Mouse (Mus musculus): ENCODE results near the gene Tnip1. TPM values are rescaled to one million over a fixed set of nuclear protein-coding genes. Genes with fewer than 3 reads are reported as not detected.

Tnip1 gene
- 12.7 and 13.2 TPM in 2 replicates for polyA plus RNA-seq (2015; fragmentation: Nextera tagmentation; extraction: Ambion mirVana)

GRCm38 (mm10) chr11:54962810-54963209 lies at the start of gene Tnip1:
Gene Tnip1, minus strand, starts transcription at chr11:54962917.
- no peaks in the 10 kb centered on the region for H3K36me3 ChIP-seq (ENCODE audit: control insufficient read depth, insufficient read depth)
- H3K4me2 ChIP-seq (ENCODE audit: low read length): no peak within 1 kb of the TSS
- no peak within 1 kb of the TSS for H3K9ac ChIP-seq (replicated peaks; ENCODE audit: low read depth, low read length)
- H3K9me3 ChIP-seq (ENCODE audit: control insufficient read depth, low read length): no peaks in the 10 kb centered on the region
- no peak within 1 kb of the TSS for H3K27ac ChIP-seq (ENCODE audit: low read length)
- no peaks in the 10 kb centered on the region for H3K4me1 ChIP-seq (replicated peaks; ENCODE audit: control insufficient read depth, insufficient read depth, low read length)
- no peaks in the 10 kb centered on the region for H3K27me3 ChIP-seq (replicated peaks; ENCODE audit: control insufficient read depth, insufficient read depth, low read length)
- no peak within 1 kb of the TSS for H3K4me3 ChIP-seq (replicated peaks; ENCODE audit: low read length)
- no peak for ATAC-seq
- 39% methylated on average over 6 of the region's 6 CpGs for WGBS

DNA sequence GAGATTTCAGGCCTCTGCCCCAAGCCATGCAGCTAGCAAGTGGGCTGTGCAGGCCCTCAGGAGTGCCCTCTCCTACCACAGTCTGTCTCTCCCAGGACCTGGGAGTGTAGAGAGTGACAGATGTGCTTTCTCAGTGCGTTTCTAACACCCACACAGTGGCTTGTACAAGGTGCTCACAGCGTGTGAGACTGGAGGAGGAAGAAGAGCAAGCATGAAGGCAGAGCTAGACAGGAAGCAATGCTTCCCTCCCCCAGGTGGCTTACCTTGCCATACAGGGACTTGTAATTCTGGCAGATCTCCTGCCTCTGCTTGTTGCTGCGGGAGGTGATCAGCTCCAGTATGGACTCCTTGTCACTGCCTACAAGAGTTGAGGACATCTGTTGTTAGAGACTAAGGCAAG lies 48.7 kb upstream of the Tnip1 start:
- Histone ChIP-seq H3K27ac (ENCODE audit: low read length) (no peak overlapping the region), H3K4me3 (replicated peaks; ENCODE audit: low read length) (no peak overlapping the region), H3K4me1 (replicated peaks; ENCODE audit: control insufficient read depth, insufficient read depth, low read length) (peaks cover 13% of the 10 kb centered on the region), H3K27me3 (replicated peaks; ENCODE audit: control insufficient read depth, insufficient read depth, low read length) (no peaks in the 10 kb centered on the region), H3K4me2 (ENCODE audit: low read length) (no peak overlapping the region), H3K9ac (replicated peaks; ENCODE audit: low read depth, low read length) (no peak overlapping the region), H3K36me3 (ENCODE audit: control insufficient read depth, insufficient read depth) (peaks cover 9% of the 10 kb centered on the region), H3K9me3 (ENCODE audit: control insufficient read depth, low read length) (no peaks in the 10 kb centered on the region)
- no peak for ATAC-seq
- WGBS: 83% methylated on average over 3 of the region's 3 CpGs

- Histone ChIP-seq H3K27ac (ENCODE audit: low read length) (no peak overlapping the region), H3K9ac (replicated peaks; ENCODE audit: low read depth, low read length) (no peak overlapping the region), H3K27me3 (replicated peaks; ENCODE audit: control insufficient read depth, insufficient read depth, low read length) (no peaks in the 10 kb centered on the region), H3K36me3 (ENCODE audit: control insufficient read depth, insufficient read depth) (peaks cover 9% of the 10 kb centered on the region), H3K4me1 (replicated peaks; ENCODE audit: control insufficient read depth, insufficient read depth, low read length) (no peaks in the 10 kb centered on the region), H3K9me3 (ENCODE audit: control insufficient read depth, low read length) (no peaks in the 10 kb centered on the region), H3K4me2 (ENCODE audit: low read length) (no peak overlapping the region), H3K4me3 (replicated peaks; ENCODE audit: low read length) (no peak overlapping the region)
- WGBS: 85% methylated on average over 6 of the region's 6 CpGs
- ATAC-seq: no peak
These were observed 45.5 kb upstream of the Tnip1 start for GRCm38 (mm10) chr11:55008230-55008629.

GRCm38 (mm10) chr11:55005684-55006083 lies 43.0 kb upstream of the Tnip1 start:
- no peaks in the 10 kb centered on the region; the same call in 1 of the 2 replicates for H3K9me3 ChIP-seq (ENCODE audit: control insufficient read depth, low read length)
- peaks cover 12% of the 10 kb centered on the region for H3K36me3 ChIP-seq (ENCODE audit: control insufficient read depth, insufficient read depth)
- no peaks in the 10 kb centered on the region for H3K27me3 ChIP-seq (replicated peaks; ENCODE audit: control insufficient read depth, insufficient read depth, low read length)
- H3K27ac ChIP-seq (ENCODE audit: low read length): no peak overlapping the region
- no peak overlapping the region for H3K9ac ChIP-seq (replicated peaks; ENCODE audit: low read depth, low read length)
- H3K4me2 ChIP-seq (ENCODE audit: low read length): no peak overlapping the region
- H3K4me3 ChIP-seq (replicated peaks; ENCODE audit: low read length): no peak overlapping the region
- no peak for ATAC-seq
- WGBS: 81% methylated on average over 5 of the region's 5 CpGs
- H3K4me1 ChIP-seq (replicated peaks; ENCODE audit: control insufficient read depth, insufficient read depth, low read length): no peaks in the 10 kb centered on the region

GRCm38 (mm10) chr11:55004970-55005502 lies 42.3 kb upstream of the Tnip1 start:
- no peaks in the 10 kb centered on the region for H3K27me3 ChIP-seq (replicated peaks; ENCODE audit: control insufficient read depth, insufficient read depth, low read length)
- H3K27ac ChIP-seq (ENCODE audit: low read length): no peak overlapping the region
- H3K4me2 ChIP-seq (ENCODE audit: low read length): no peak overlapping the region
- no peak overlapping the region for H3K9ac ChIP-seq (replicated peaks; ENCODE audit: low read depth, low read length)
- H3K4me3 ChIP-seq (replicated peaks; ENCODE audit: low read length): no peak overlapping the region
- no peaks in the 10 kb centered on the region; the same call in 1 of the 2 replicates for H3K9me3 ChIP-seq (ENCODE audit: control insufficient read depth, low read length)
- WGBS: 81% methylated on average over 7 of the region's 7 CpGs
- no peaks in the 10 kb centered on the region for H3K4me1 ChIP-seq (replicated peaks; ENCODE audit: control insufficient read depth, insufficient read depth, low read length)
- ATAC-seq: no peak
- H3K36me3 ChIP-seq (ENCODE audit: control insufficient read depth, insufficient read depth): peaks cover 10% of the 10 kb centered on the region

- ATAC-seq: no peak
- Histone ChIP-seq H3K9me3 (ENCODE audit: control insufficient read depth, low read length) (no peaks in the 10 kb centered on the region; the same call in 1 of the 2 replicates), H3K4me2 (ENCODE audit: low read length) (no peak overlapping the region), H3K27me3 (replicated peaks; ENCODE audit: control insufficient read depth, insufficient read depth, low read length) (no peaks in the 10 kb centered on the region), H3K27ac (ENCODE audit: low read length) (no peak overlapping the region), H3K9ac (replicated peaks; ENCODE audit: low read depth, low read length) (no peak overlapping the region), H3K36me3 (ENCODE audit: control insufficient read depth, insufficient read depth) (peaks cover 10% of the 10 kb centered on the region), H3K4me3 (replicated peaks; ENCODE audit: low read length) (no peak overlapping the region), H3K4me1 (replicated peaks; ENCODE audit: control insufficient read depth, insufficient read depth, low read length) (0 out of 2 replicates have a peak, but pooled peaks cover 2% of the 10 kb centered on the region)
- WGBS: 25% methylated on average over 2 of the region's 2 CpGs
These were observed 36.0 kb upstream of the Tnip1 start for GRCm38 (mm10) chr11:54998708-54999107.

DNA sequence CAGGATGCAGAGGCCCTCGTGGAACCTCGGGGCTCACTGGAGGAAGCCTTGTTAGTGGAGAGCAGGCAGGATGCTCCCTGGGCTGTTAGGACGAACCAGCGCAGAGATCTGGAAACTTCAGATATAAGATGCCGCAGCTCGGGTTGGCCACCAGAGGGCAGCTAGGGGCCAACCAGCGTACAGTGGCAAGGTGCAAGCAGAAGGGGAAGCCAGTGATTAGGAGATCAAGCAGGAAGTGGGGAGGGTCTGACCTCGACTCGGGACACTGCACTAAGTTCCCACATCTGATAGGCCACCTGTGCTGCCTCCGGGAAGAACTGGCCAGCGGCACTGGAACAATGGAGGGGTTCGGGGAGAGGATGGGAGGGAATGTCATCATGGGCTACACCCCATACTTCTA lies 35.6 kb upstream of the Tnip1 start:
- no peak overlapping the region for H3K4me2 ChIP-seq (ENCODE audit: low read length)
- H3K27ac ChIP-seq (ENCODE audit: low read length): no peak overlapping the region
- H3K9me3 ChIP-seq (ENCODE audit: control insufficient read depth, low read length): no peaks in the 10 kb centered on the region; the same call in 1 of the 2 replicates
- no peak overlapping the region for H3K4me3 ChIP-seq (replicated peaks; ENCODE audit: low read length)
- 5% methylated on average over 12 of the region's 12 CpGs for WGBS
- peak; percentile 78 for ATAC-seq
- no peak overlapping the region for H3K9ac ChIP-seq (replicated peaks; ENCODE audit: low read depth, low read length)
- peaks cover 10% of the 10 kb centered on the region for H3K36me3 ChIP-seq (ENCODE audit: control insufficient read depth, insufficient read depth)
- H3K27me3 ChIP-seq (replicated peaks; ENCODE audit: control insufficient read depth, insufficient read depth, low read length): no peaks in the 10 kb centered on the region
- H3K4me1 ChIP-seq (replicated peaks; ENCODE audit: control insufficient read depth, insufficient read depth, low read length): 0 out of 2 replicates have a peak, but pooled peaks cover 2% of the 10 kb centered on the region

DNA sequence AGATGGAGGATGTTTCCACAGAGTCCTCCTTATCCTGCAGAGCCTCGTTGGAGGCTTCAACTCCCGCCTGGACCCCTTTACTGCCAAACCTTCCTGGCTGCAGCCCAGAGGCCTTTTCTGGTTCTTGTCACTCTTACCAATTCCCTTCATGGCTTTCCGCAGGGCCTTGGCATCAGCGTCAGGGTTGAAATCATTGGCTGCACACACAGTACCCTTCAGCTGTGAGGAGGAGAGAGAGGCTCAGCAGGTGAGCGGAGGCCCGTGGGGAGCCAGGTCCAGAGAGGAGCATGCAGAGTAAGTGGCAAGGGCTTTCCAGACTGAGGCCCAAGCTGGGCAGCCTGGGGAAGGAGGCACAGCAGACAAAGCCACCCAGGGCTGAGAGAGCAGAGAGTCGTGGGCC lies 33.5 kb upstream of the Tnip1 start:
- Histone ChIP-seq H3K4me2 (ENCODE audit: low read length) (no peak overlapping the region), H3K36me3 (ENCODE audit: control insufficient read depth, insufficient read depth) (peaks cover 7% of the 10 kb centered on the region), H3K4me3 (replicated peaks; ENCODE audit: low read length) (no peak overlapping the region), H3K27me3 (replicated peaks; ENCODE audit: control insufficient read depth, insufficient read depth, low read length) (no peaks in the 10 kb centered on the region), H3K9ac (replicated peaks; ENCODE audit: low read depth, low read length) (no peak overlapping the region), H3K9me3 (ENCODE audit: control insufficient read depth, low read length) (no peaks in the 10 kb centered on the region; the same call in 1 of the 2 replicates), H3K27ac (ENCODE audit: low read length) (no peak overlapping the region), H3K4me1 (replicated peaks; ENCODE audit: control insufficient read depth, insufficient read depth, low read length) (0 out of 2 replicates have a peak, but pooled peaks cover 2% of the 10 kb centered on the region)
- WGBS: 39% methylated on average over 7 of the region's 7 CpGs
- ATAC-seq: no peak

DNA sequence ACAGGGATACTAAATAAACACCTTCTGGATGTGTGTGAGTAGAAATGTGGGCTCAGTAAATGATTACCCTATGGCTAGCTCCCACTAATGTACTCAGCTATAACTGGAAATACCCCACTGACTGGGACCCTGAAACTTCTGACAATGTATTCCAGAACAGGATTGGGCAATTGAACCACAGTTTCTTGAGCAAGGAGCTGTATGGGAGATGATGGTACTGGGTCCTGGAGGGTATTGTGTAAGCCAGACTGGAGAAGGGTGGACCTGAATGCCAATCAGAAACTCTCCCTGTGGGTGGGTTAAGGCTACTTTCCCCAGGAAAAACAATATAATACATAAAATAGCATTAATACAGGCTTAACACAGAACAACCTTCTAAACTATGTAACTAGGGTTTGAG lies 27.2 kb upstream of the Tnip1 start:
- Histone ChIP-seq H3K9ac (replicated peaks; ENCODE audit: low read depth, low read length) (no peak overlapping the region), H3K36me3 (ENCODE audit: control insufficient read depth, insufficient read depth) (no peaks in the 10 kb centered on the region), H3K4me1 (replicated peaks; ENCODE audit: control insufficient read depth, insufficient read depth, low read length) (no peaks in the 10 kb centered on the region), H3K4me2 (ENCODE audit: low read length) (no peak overlapping the region), H3K27me3 (replicated peaks; ENCODE audit: control insufficient read depth, insufficient read depth, low read length) (no peaks in the 10 kb centered on the region), H3K9me3 (ENCODE audit: control insufficient read depth, low read length) (no peaks in the 10 kb centered on the region), H3K27ac (ENCODE audit: low read length) (no peak overlapping the region), H3K4me3 (replicated peaks; ENCODE audit: low read length) (no peak overlapping the region)
- ATAC-seq: no peak
